Mouse (Mus musculus): ENCODE measurements at regions not wholly inside any gene's neighbourhood (a gene's known extent, or its start where the extent isn't known, plus 50 kb on each side); places are given as distances from the start of the nearest gene placed in this dataset.

DNA sequence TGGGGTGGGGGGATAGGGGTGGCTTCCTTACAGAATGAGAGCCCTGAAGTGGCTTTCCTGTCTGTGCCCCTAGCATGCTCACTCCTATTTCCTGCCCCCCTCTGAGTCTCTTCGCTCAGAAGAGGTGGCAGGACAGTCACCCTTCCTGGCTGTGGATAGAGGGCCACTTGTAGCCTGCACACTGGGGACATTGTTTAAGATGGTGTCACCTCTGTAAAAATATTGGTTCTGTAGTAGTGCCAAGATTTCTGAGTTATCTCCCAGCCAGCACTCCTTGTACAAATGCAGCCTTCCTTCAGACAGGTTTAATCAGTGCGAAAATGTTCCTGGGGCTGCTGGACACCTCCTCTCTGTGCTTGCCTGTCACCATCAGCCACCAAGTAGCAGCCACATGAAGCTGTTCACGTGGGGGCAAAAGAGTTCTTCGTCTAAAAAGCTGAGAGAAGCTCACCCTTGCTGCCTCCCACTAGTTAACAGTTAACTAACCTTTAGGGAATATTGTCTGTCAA is 136.1 kb upstream of the Id2 start:
- no peak overlapping the region for H3K4me3 ChIP-seq (ENCODE audit: insufficient read depth in 1 of 2, low read depth in 1 of 2, low read length in 2 of 2, poor library complexity in 1 of 2, severe bottlenecking in 1 of 2)
- no peaks in the 10 kb centered on the region for H3K36me3 ChIP-seq (ENCODE audit: control insufficient read depth, insufficient read depth, low read length, poor library complexity, severe bottlenecking)
- in situ Hi-C loops (cut with MboI; ENCODE audit: low sequenced_read_pairs in 2 of 2, unreplicated experiment in 2 of 2) = no loop called here
- no peaks in the 10 kb centered on the region for H3K4me1 ChIP-seq (ENCODE audit: control insufficient read depth in 2 of 2, insufficient read depth in 2 of 2, low read length in 2 of 2, poor library complexity in 1 of 2)
- H3K9ac ChIP-seq (ENCODE audit: insufficient read depth, low read depth, low read length, poor library complexity, severe bottlenecking) = no peak overlapping the region
- no peak for DNase-seq (ENCODE audit: low read depth, low spot score)
- H3K27ac ChIP-seq (ENCODE audit: insufficient read depth, low read depth, low read length, poor library complexity, severe bottlenecking) = no peak overlapping the region
- TF ChIP-seq ZC3H11A (IDR thresholded peaks at IDR 0.05; ENCODE audit: borderline replicate concordance, low read depth, low read length) (no peak), CHD2 (IDR thresholded peaks at IDR 0.05; ENCODE audit: low read depth, low read length) (no peak), HCFC1 (IDR thresholded peaks at IDR 0.05; ENCODE audit: borderline replicate concordance, insufficient read depth, low read length) (no peak), MAFK (IDR thresholded peaks at IDR 0.05; ENCODE audit: insufficient read depth, low read depth, low read length) (no peak), ZNF384 (IDR thresholded peaks at IDR 0.05; ENCODE audit: low read depth, low read length) (no peak)
- no peaks in the 10 kb centered on the region for H3K9me3 ChIP-seq (ENCODE audit: control insufficient read depth, insufficient read depth, low read depth, low read length)

DNA sequence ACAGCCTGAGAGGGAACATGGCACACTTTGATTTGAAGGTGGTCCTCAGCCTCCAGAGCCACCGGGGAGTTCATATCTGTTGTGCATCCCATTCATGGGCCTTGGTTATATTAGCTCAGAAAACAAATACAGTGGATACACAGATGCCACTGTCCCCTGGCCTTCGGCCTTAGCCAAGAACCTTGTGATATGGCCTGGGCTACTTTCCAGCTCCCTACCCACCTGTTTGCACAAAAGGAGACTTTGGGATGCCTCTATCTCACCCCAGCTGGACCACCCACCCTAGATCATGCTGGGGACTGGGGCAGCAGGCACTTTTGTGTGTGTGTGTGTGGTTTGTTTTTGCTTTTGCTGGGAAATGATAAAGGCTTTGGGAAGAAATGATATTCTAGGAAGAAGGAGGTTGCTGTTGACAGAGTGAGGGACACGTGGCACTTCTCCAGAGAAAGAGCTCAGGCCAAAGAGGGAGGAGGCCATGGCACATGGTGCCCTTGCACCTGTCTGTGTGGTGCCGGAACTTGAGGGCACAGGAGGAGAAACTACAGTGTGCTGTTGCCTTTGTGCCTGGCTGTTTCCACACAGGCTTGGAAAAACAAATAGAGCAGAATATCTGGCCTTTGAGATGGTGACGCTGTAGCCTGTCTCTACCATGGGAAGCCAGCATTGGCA is 135.6 kb upstream of the Id2 start:
- H3K9me3 ChIP-seq (ENCODE audit: control insufficient read depth, insufficient read depth, low read depth, low read length) = no peaks in the 10 kb centered on the region
- no peak overlapping the region for H3K27ac ChIP-seq (ENCODE audit: insufficient read depth, low read depth, low read length, poor library complexity, severe bottlenecking)
- no peak for DNase-seq (ENCODE audit: low read depth, low spot score)
- H3K4me1 ChIP-seq (ENCODE audit: control insufficient read depth in 2 of 2, insufficient read depth in 2 of 2, low read length in 2 of 2, poor library complexity in 1 of 2) = no peaks in the 10 kb centered on the region
- no peaks in the 10 kb centered on the region for H3K36me3 ChIP-seq (ENCODE audit: control insufficient read depth, insufficient read depth, low read length, poor library complexity, severe bottlenecking)
- no peak overlapping the region for H3K9ac ChIP-seq (ENCODE audit: insufficient read depth, low read depth, low read length, poor library complexity, severe bottlenecking)
- no peak overlapping the region for H3K4me3 ChIP-seq (ENCODE audit: insufficient read depth in 1 of 2, low read depth in 1 of 2, low read length in 2 of 2, poor library complexity in 1 of 2, severe bottlenecking in 1 of 2)
- in situ Hi-C loops (cut with MboI; ENCODE audit: low sequenced_read_pairs in 2 of 2, unreplicated experiment in 2 of 2) = no loop called here
- no peak for TF ChIP-seq ZC3H11A (IDR thresholded peaks at IDR 0.05; ENCODE audit: borderline replicate concordance, low read depth, low read length)
- no peak for TF ChIP-seq HCFC1 (IDR thresholded peaks at IDR 0.05; ENCODE audit: borderline replicate concordance, insufficient read depth, low read length)
- TF ChIP-seq MAFK (IDR thresholded peaks at IDR 0.05; ENCODE audit: insufficient read depth, low read depth, low read length) = no peak
- no peak for TF ChIP-seq CHD2 (IDR thresholded peaks at IDR 0.05; ENCODE audit: low read depth, low read length)
- TF ChIP-seq ZNF384 (IDR thresholded peaks at IDR 0.05; ENCODE audit: low read depth, low read length) = no peak

DNA sequence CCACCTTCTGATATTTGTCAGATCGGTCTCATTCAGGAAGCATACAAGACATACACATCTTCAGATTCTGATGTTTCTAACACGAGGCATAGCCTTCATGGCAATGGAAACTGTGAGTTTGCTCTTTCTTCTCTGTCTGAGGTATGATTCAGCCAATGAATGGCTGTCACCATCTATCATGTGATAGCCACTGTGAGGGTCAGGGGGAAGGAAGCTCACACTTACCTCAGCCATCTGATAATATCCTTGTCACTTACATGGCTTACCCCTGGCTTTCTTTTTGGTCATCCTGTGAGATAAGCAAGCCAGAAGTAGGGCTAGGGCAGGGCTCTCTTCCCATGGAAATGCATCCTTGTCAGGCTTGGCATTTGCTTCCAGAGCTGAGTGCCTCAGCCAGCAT is 131.8 kb upstream of the Id2 start:
- TF ChIP-seq ZC3H11A (IDR thresholded peaks at IDR 0.05; ENCODE audit: borderline replicate concordance, low read depth, low read length) (no peak), MAFK (IDR thresholded peaks at IDR 0.05; ENCODE audit: insufficient read depth, low read depth, low read length) (no peak), CHD2 (IDR thresholded peaks at IDR 0.05; ENCODE audit: low read depth, low read length) (no peak), HCFC1 (IDR thresholded peaks at IDR 0.05; ENCODE audit: borderline replicate concordance, insufficient read depth, low read length) (no peak), ZNF384 (IDR thresholded peaks at IDR 0.05; ENCODE audit: low read depth, low read length) (no peak)
- no peak for DNase-seq (ENCODE audit: low read depth, low spot score)
- no peak overlapping the region for H3K4me3 ChIP-seq (ENCODE audit: insufficient read depth in 1 of 2, low read depth in 1 of 2, low read length in 2 of 2, poor library complexity in 1 of 2, severe bottlenecking in 1 of 2)
- no peaks in the 10 kb centered on the region for H3K4me1 ChIP-seq (ENCODE audit: control insufficient read depth in 2 of 2, insufficient read depth in 2 of 2, low read length in 2 of 2, poor library complexity in 1 of 2)
- no peaks in the 10 kb centered on the region for H3K9me3 ChIP-seq (ENCODE audit: control insufficient read depth, insufficient read depth, low read depth, low read length)
- H3K9ac ChIP-seq (ENCODE audit: insufficient read depth, low read depth, low read length, poor library complexity, severe bottlenecking) = no peak overlapping the region
- no peaks in the 10 kb centered on the region for H3K36me3 ChIP-seq (ENCODE audit: control insufficient read depth, insufficient read depth, low read length, poor library complexity, severe bottlenecking)
- no peak overlapping the region for H3K27ac ChIP-seq (ENCODE audit: insufficient read depth, low read depth, low read length, poor library complexity, severe bottlenecking)
- in situ Hi-C loops (cut with MboI; ENCODE audit: low sequenced_read_pairs in 2 of 2, unreplicated experiment in 2 of 2) = no loop called here

DNA sequence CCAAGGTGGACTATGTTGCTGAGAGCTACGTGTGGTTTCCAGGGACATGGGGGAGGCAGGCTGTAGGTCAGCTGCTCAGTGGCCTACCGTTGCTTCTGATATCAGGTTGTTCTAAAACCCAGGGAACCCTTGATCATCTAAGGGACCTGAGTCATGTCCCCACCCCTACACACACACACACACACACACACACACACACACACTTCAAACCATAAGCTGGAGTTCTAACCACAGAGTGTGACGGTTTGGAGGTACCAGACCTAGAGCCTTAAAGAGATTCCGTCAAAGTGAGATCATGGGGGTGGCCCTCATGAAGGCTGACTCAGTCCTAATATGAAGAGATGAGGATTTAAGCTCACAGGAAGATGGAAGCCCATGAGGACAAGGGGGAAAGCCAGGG is 130.8 kb upstream of the Id2 start:
- Histone ChIP-seq H3K36me3 (ENCODE audit: control insufficient read depth, insufficient read depth, low read length, poor library complexity, severe bottlenecking) (no peaks in the 10 kb centered on the region), H3K9ac (ENCODE audit: insufficient read depth, low read depth, low read length, poor library complexity, severe bottlenecking) (no peak overlapping the region), H3K4me1 (ENCODE audit: control insufficient read depth in 2 of 2, insufficient read depth in 2 of 2, low read length in 2 of 2, poor library complexity in 1 of 2) (no peaks in the 10 kb centered on the region), H3K27ac (ENCODE audit: insufficient read depth, low read depth, low read length, poor library complexity, severe bottlenecking) (no peak overlapping the region), H3K4me3 (ENCODE audit: insufficient read depth in 1 of 2, low read depth in 1 of 2, low read length in 2 of 2, poor library complexity in 1 of 2, severe bottlenecking in 1 of 2) (no peak overlapping the region), H3K9me3 (ENCODE audit: control insufficient read depth, insufficient read depth, low read depth, low read length) (no peaks in the 10 kb centered on the region)
- no peak for TF ChIP-seq ZC3H11A (IDR thresholded peaks at IDR 0.05; ENCODE audit: borderline replicate concordance, low read depth, low read length)
- no peak for TF ChIP-seq MAFK (IDR thresholded peaks at IDR 0.05; ENCODE audit: insufficient read depth, low read depth, low read length)
- TF ChIP-seq HCFC1 (IDR thresholded peaks at IDR 0.05; ENCODE audit: borderline replicate concordance, insufficient read depth, low read length) = no peak
- TF ChIP-seq CHD2 (IDR thresholded peaks at IDR 0.05; ENCODE audit: low read depth, low read length) = no peak
- no peak for TF ChIP-seq ZNF384 (IDR thresholded peaks at IDR 0.05; ENCODE audit: low read depth, low read length)
- no peak for DNase-seq (ENCODE audit: low read depth, low spot score)
- in situ Hi-C loops (cut with MboI; ENCODE audit: low sequenced_read_pairs in 2 of 2, unreplicated experiment in 2 of 2) = no loop called here
